Mouse (Mus musculus): ENCODE data around the gene Zfp13. TPM values are rescaled to one million over a fixed set of nuclear protein-coding genes. Genes with fewer than 3 reads are reported as not detected.
"Not testable (repeated sequence)": the region's sequence is repeated elsewhere in the genome, so short reads cannot be mapped to it uniquely, and the experiment has no call there.

Gene Zfp13
- polyA plus RNA-seq, 1 experiment from 2014 or later, result 17.1 TPM

- not testable (repeated sequence) for H3K9ac ChIP-seq (replicated peaks; ENCODE audit: low read length); DNase-seq (ENCODE audit: low spot score); H3K9me3 ChIP-seq (replicated peaks; ENCODE audit: control insufficient read depth, low read length); H3K4me2 ChIP-seq (ENCODE audit: low read depth, low read length); H3K4me3 ChIP-seq (ENCODE audit: low read depth, low read length); H3K4me1 ChIP-seq (ENCODE audit: control insufficient read depth, insufficient read depth, low read length); H3K27ac ChIP-seq (replicated peaks; ENCODE audit: low read depth, low read length); H3K36me3 ChIP-seq (replicated peaks; ENCODE audit: control insufficient read depth, insufficient read depth, low read depth, low read length)
- peaks cover 16% of the 10 kb centered on the region for H3K27me3 ChIP-seq (ENCODE audit: control insufficient read depth, insufficient read depth, low read length)
- WGBS, result 7% methylated on average over 9 of the region's 23 CpGs
- ATAC-seq (replicated peaks; ENCODE audit: insufficient number of reproducible peaks, low FRiP score, low TSS enrichment, low read depth), result 0 out of 2 replicates have a peak, but pooled peaks have one; percentile 56
Observed at GRCm38 (mm10) chr17:23533591-23534490, 65.4 kb downstream of the Zfp13 start.

- not testable (repeated sequence) for H3K36me3 ChIP-seq (replicated peaks; ENCODE audit: control insufficient read depth, insufficient read depth, low read depth, low read length); H3K4me3 ChIP-seq (ENCODE audit: low read depth, low read length); DNase-seq (ENCODE audit: low spot score); H3K27me3 ChIP-seq (ENCODE audit: control insufficient read depth, insufficient read depth, low read length); ATAC-seq (replicated peaks; ENCODE audit: insufficient number of reproducible peaks, low FRiP score, low TSS enrichment, low read depth); H3K27ac ChIP-seq (replicated peaks; ENCODE audit: low read depth, low read length); H3K9me3 ChIP-seq (replicated peaks; ENCODE audit: control insufficient read depth, low read length); H3K9ac ChIP-seq (replicated peaks; ENCODE audit: low read length); H3K4me1 ChIP-seq (ENCODE audit: control insufficient read depth, insufficient read depth, low read length); H3K4me2 ChIP-seq (ENCODE audit: low read depth, low read length)
- 33% methylated on average over 1 of the region's 1 CpGs for WGBS
Observed at GRCm38 (mm10) chr17:23531408-23531807, 67.9 kb downstream of the Zfp13 start.

Other genes starting within 250 kb of the Zfp13 start
- gene Vmn2r116, start 214.9 kb downstream of the Zfp13 start, polyA plus RNA-seq (2014; fragmentation: Nextera tagmentation; extraction: Ambion mirVana), result not detected in 2 replicates
- gene Vmn2r117, start 119.8 kb downstream of the Zfp13 start, polyA plus RNA-seq (2014; fragmentation: Nextera tagmentation; extraction: Ambion mirVana), result not detected in 2 replicates
- 18.2 and 19.6 TPM in 2 replicates for gene Zfp213, start 35.2 kb downstream of the Zfp13 start, polyA plus RNA-seq (2014; fragmentation: Nextera tagmentation; extraction: Ambion mirVana)
- 0.28 and 0.59 TPM in 2 replicates for gene Zscan10, start 1.4 kb upstream of the Zfp13 start, polyA plus RNA-seq (2014; fragmentation: Nextera tagmentation; extraction: Ambion mirVana)
- 0.17 and 0.46 TPM in 2 replicates for gene Mmp25, start 45.8 kb upstream of the Zfp13 start, polyA plus RNA-seq (2014; fragmentation: Nextera tagmentation; extraction: Ambion mirVana)
- gene Bicdl2, start 61.0 kb upstream of the Zfp13 start, polyA plus RNA-seq (2014; fragmentation: Nextera tagmentation; extraction: Ambion mirVana), result 0.84 and 1.0 TPM in 2 replicates
- gene Hcfc1r1, start 74.1 kb upstream of the Zfp13 start, polyA plus RNA-seq (2014; fragmentation: Nextera tagmentation; extraction: Ambion mirVana), result 47.9 and 50.5 TPM in 2 replicates
- 49.3 and 55.6 TPM in 2 replicates for gene Thoc6, start 74.4 kb upstream of the Zfp13 start, polyA plus RNA-seq (2014; fragmentation: Nextera tagmentation; extraction: Ambion mirVana)
- gene Tnfrsf12a, start 78.0 kb upstream of the Zfp13 start, polyA plus RNA-seq (2014; fragmentation: Nextera tagmentation; extraction: Ambion mirVana), result 5.8 and 6.8 TPM in 2 replicates
- gene Cldn6, start 79.8 kb upstream of the Zfp13 start, polyA plus RNA-seq (2014; fragmentation: Nextera tagmentation; extraction: Ambion mirVana), result 48.9 and 54.7 TPM in 2 replicates
- gene Cldn9, start 84.5 kb upstream of the Zfp13 start, polyA plus RNA-seq (2014; fragmentation: Nextera tagmentation; extraction: Ambion mirVana), result 8.7 and 15.5 TPM in 2 replicates
- gene 1520401A03Rik, start 123.3 kb upstream of the Zfp13 start, polyA plus RNA-seq (2014; fragmentation: Nextera tagmentation; extraction: Ambion mirVana), result 0.20 and 0.22 TPM in 2 replicates
- 29.5 and 37.3 TPM in 2 replicates for gene Pkmyt1, start 126.8 kb upstream of the Zfp13 start, polyA plus RNA-seq (2014; fragmentation: Nextera tagmentation; extraction: Ambion mirVana)
- 11.8 and 12.1 TPM in 2 replicates for gene Paqr4, start 141.4 kb upstream of the Zfp13 start, polyA plus RNA-seq (2014; fragmentation: Nextera tagmentation; extraction: Ambion mirVana)
- gene Kremen2, start 146.3 kb upstream of the Zfp13 start, polyA plus RNA-seq (2014; fragmentation: Nextera tagmentation; extraction: Ambion mirVana), result 8.1 and 11.7 TPM in 2 replicates
- gene Flywch1, start 172.1 kb upstream of the Zfp13 start, polyA plus RNA-seq (2014; fragmentation: Nextera tagmentation; extraction: Ambion mirVana), result 88.3 and 103 TPM in 2 replicates
- gene Flywch2, start 186.6 kb upstream of the Zfp13 start, polyA plus RNA-seq (2014; fragmentation: Nextera tagmentation; extraction: Ambion mirVana), result 35.4 and 45.5 TPM in 2 replicates
- 346 and 389 TPM in 2 replicates for gene Srrm2, start 191.0 kb upstream of the Zfp13 start, polyA plus RNA-seq (2014; fragmentation: Nextera tagmentation; extraction: Ambion mirVana)
- gene Elob, start 229.6 kb upstream of the Zfp13 start, polyA plus RNA-seq (2014; fragmentation: Nextera tagmentation; extraction: Ambion mirVana), result 1,057 and 1,139 TPM in 2 replicates
- 0.29 TPM in 1 of 2 replicates, not detected in the other for gene Prss33, start 236.6 kb upstream of the Zfp13 start, polyA plus RNA-seq (2014; fragmentation: Nextera tagmentation; extraction: Ambion mirVana)
- gene Prss32, start 244.4 kb upstream of the Zfp13 start, polyA plus RNA-seq (2014; fragmentation: Nextera tagmentation; extraction: Ambion mirVana), result not detected in 2 replicates
- gene Prss41, start 244.7 kb upstream of the Zfp13 start, polyA plus RNA-seq (2014; fragmentation: Nextera tagmentation; extraction: Ambion mirVana), result 1.8 and 2.1 TPM in 2 replicates